Mouse (Mus musculus): Measurements from ENCODE around the gene Slx1b. TPM values are rescaled to one million over a fixed set of nuclear protein-coding genes. Genes with fewer than 3 reads are reported as not detected.

Gene Slx1b
- polyA plus RNA-seq, 1 experiment from 2014 or later, result 10.6 TPM

GRCm38 (mm10) chr7:126725077-126725476 lies 29.5 kb upstream of the Slx1b start:
- Histone ChIP-seq H3K27me3 (ENCODE audit: control insufficient read depth, insufficient read depth, low read length) (no peaks in the 10 kb centered on the region), H3K9ac (replicated peaks; ENCODE audit: low read length) (no peak overlapping the region), H3K4me2 (ENCODE audit: low read length) (no peak overlapping the region), H3K36me3 (ENCODE audit: control insufficient read depth, insufficient read depth, low read length) (no peaks in the 10 kb centered on the region), H3K4me1 (ENCODE audit: control insufficient read depth, insufficient read depth, low read length) (no peaks in the 10 kb centered on the region), H3K9me3 (ENCODE audit: control insufficient read depth, low read length) (no peaks in the 10 kb centered on the region), H3K4me3 (replicated peaks; ENCODE audit: low read depth, low read length) (no peak overlapping the region), H3K27ac (replicated peaks; ENCODE audit: low read depth, low read length) (no peak overlapping the region)
- WGBS, result 77% methylated on average over 3 of the region's 3 CpGs
- no peak for DNase-seq
- no peak for ATAC-seq (ENCODE audit: low FRiP score, low TSS enrichment)

GRCm38 (mm10) chr7:126721635-126722034 lies 26.1 kb upstream of the Slx1b start:
- H3K9me3 ChIP-seq (ENCODE audit: control insufficient read depth, low read length), result no peaks in the 10 kb centered on the region
- no peaks in the 10 kb centered on the region for H3K4me1 ChIP-seq (ENCODE audit: control insufficient read depth, insufficient read depth, low read length)
- no peaks in the 10 kb centered on the region for H3K27me3 ChIP-seq (ENCODE audit: control insufficient read depth, insufficient read depth, low read length)
- H3K36me3 ChIP-seq (ENCODE audit: control insufficient read depth, insufficient read depth, low read length), result no peaks in the 10 kb centered on the region
- WGBS, result 92% methylated on average over 13 of the region's 13 CpGs
- no peak for DNase-seq
- no peak overlapping the region for H3K27ac ChIP-seq (replicated peaks; ENCODE audit: low read depth, low read length)
- no peak overlapping the region for H3K9ac ChIP-seq (replicated peaks; ENCODE audit: low read length)
- H3K4me3 ChIP-seq (replicated peaks; ENCODE audit: low read depth, low read length), result no peak overlapping the region
- no peak overlapping the region for H3K4me2 ChIP-seq (ENCODE audit: low read length)
- no peak for ATAC-seq (ENCODE audit: low FRiP score, low TSS enrichment)

GRCm38 (mm10) chr7:126718787-126719337 lies 23.3 kb upstream of the Slx1b start:
- H3K9ac ChIP-seq (replicated peaks; ENCODE audit: low read length), result no peak overlapping the region
- no peaks in the 10 kb centered on the region for H3K4me1 ChIP-seq (ENCODE audit: control insufficient read depth, insufficient read depth, low read length)
- 98% methylated on average over 5 of the region's 5 CpGs for WGBS
- H3K4me3 ChIP-seq (replicated peaks; ENCODE audit: low read depth, low read length), result no peak overlapping the region
- H3K4me2 ChIP-seq (ENCODE audit: low read length), result no peak overlapping the region
- no peaks in the 10 kb centered on the region for H3K36me3 ChIP-seq (ENCODE audit: control insufficient read depth, insufficient read depth, low read length)
- no peaks in the 10 kb centered on the region for H3K9me3 ChIP-seq (ENCODE audit: control insufficient read depth, low read length)
- ATAC-seq (ENCODE audit: low FRiP score, low TSS enrichment) (no peak), DNase-seq (no peak)
- H3K27ac ChIP-seq (replicated peaks; ENCODE audit: low read depth, low read length), result no peak overlapping the region
- no peaks in the 10 kb centered on the region for H3K27me3 ChIP-seq (ENCODE audit: control insufficient read depth, insufficient read depth, low read length)

- no peaks in the 10 kb centered on the region for H3K27me3 ChIP-seq (ENCODE audit: control insufficient read depth, insufficient read depth, low read length)
- 95% methylated on average over 3 of the region's 3 CpGs for WGBS
- H3K9me3 ChIP-seq (ENCODE audit: control insufficient read depth, low read length), result no peaks in the 10 kb centered on the region
- DNase-seq (no peak), ATAC-seq (ENCODE audit: low FRiP score, low TSS enrichment) (no peak)
- no peak overlapping the region for H3K9ac ChIP-seq (replicated peaks; ENCODE audit: low read length)
- H3K4me1 ChIP-seq (ENCODE audit: control insufficient read depth, insufficient read depth, low read length), result no peaks in the 10 kb centered on the region
- no peak overlapping the region for H3K4me2 ChIP-seq (ENCODE audit: low read length)
- no peak overlapping the region for H3K4me3 ChIP-seq (replicated peaks; ENCODE audit: low read depth, low read length)
- no peaks in the 10 kb centered on the region for H3K36me3 ChIP-seq (ENCODE audit: control insufficient read depth, insufficient read depth, low read length)
- H3K27ac ChIP-seq (replicated peaks; ENCODE audit: low read depth, low read length), result no peak overlapping the region
Measured at GRCm38 (mm10) chr7:126717566-126717965, 22.0 kb upstream of the Slx1b start.

- no peaks in the 10 kb centered on the region for H3K36me3 ChIP-seq (ENCODE audit: control insufficient read depth, insufficient read depth, low read length)
- H3K27ac ChIP-seq (replicated peaks; ENCODE audit: low read depth, low read length), result no peak overlapping the region
- no peak overlapping the region for H3K4me3 ChIP-seq (replicated peaks; ENCODE audit: low read depth, low read length)
- WGBS, result 84% methylated on average over 4 of the region's 4 CpGs
- H3K4me2 ChIP-seq (ENCODE audit: low read length), result no peak overlapping the region
- no peaks in the 10 kb centered on the region for H3K9me3 ChIP-seq (ENCODE audit: control insufficient read depth, low read length)
- H3K4me1 ChIP-seq (ENCODE audit: control insufficient read depth, insufficient read depth, low read length), result no peaks in the 10 kb centered on the region
- no peaks in the 10 kb centered on the region for H3K27me3 ChIP-seq (ENCODE audit: control insufficient read depth, insufficient read depth, low read length)
- DNase-seq (no peak), ATAC-seq (ENCODE audit: low FRiP score, low TSS enrichment) (no peak)
- no peak overlapping the region for H3K9ac ChIP-seq (replicated peaks; ENCODE audit: low read length)
Measured at GRCm38 (mm10) chr7:126715679-126716078, 20.1 kb upstream of the Slx1b start.

- Histone ChIP-seq H3K4me3 (replicated peaks; ENCODE audit: low read depth, low read length) (no peak overlapping the region), H3K36me3 (ENCODE audit: control insufficient read depth, insufficient read depth, low read length) (no peaks in the 10 kb centered on the region), H3K9me3 (ENCODE audit: control insufficient read depth, low read length) (no peaks in the 10 kb centered on the region), H3K9ac (replicated peaks; ENCODE audit: low read length) (no peak overlapping the region), H3K27ac (replicated peaks; ENCODE audit: low read depth, low read length) (no peak overlapping the region), H3K4me1 (ENCODE audit: control insufficient read depth, insufficient read depth, low read length) (no peaks in the 10 kb centered on the region), H3K4me2 (ENCODE audit: low read length) (no peak overlapping the region), H3K27me3 (ENCODE audit: control insufficient read depth, insufficient read depth, low read length) (no peaks in the 10 kb centered on the region)
- 78% methylated on average over 3 of the region's 3 CpGs for WGBS
- no peak for ATAC-seq (ENCODE audit: low FRiP score, low TSS enrichment)
- DNase-seq, result no peak
Measured at GRCm38 (mm10) chr7:126711910-126712309, 16.3 kb upstream of the Slx1b start.

GRCm38 (mm10) chr7:126710266-126710665 lies 14.7 kb upstream of the Slx1b start:
- no peak overlapping the region for H3K9ac ChIP-seq (replicated peaks; ENCODE audit: low read length)
- no peak for ATAC-seq (ENCODE audit: low FRiP score, low TSS enrichment)
- H3K36me3 ChIP-seq (ENCODE audit: control insufficient read depth, insufficient read depth, low read length), result no peaks in the 10 kb centered on the region
- no peak overlapping the region for H3K27ac ChIP-seq (replicated peaks; ENCODE audit: low read depth, low read length)
- H3K4me2 ChIP-seq (ENCODE audit: low read length), result no peak overlapping the region
- H3K4me3 ChIP-seq (replicated peaks; ENCODE audit: low read depth, low read length), result no peak overlapping the region
- WGBS, result 73% methylated on average over 4 of the region's 4 CpGs
- H3K27me3 ChIP-seq (ENCODE audit: control insufficient read depth, insufficient read depth, low read length), result no peaks in the 10 kb centered on the region
- no peak for DNase-seq
- H3K4me1 ChIP-seq (ENCODE audit: control insufficient read depth, insufficient read depth, low read length), result 0 out of 2 replicates have a peak, but pooled peaks cover 2% of the 10 kb centered on the region
- H3K9me3 ChIP-seq (ENCODE audit: control insufficient read depth, low read length), result no peaks in the 10 kb centered on the region

GRCm38 (mm10) chr7:126708175-126708952 lies 12.8 kb upstream of the Slx1b start:
- Histone ChIP-seq H3K27ac (replicated peaks; ENCODE audit: low read depth, low read length) (no peak overlapping the region), H3K9me3 (ENCODE audit: control insufficient read depth, low read length) (no peaks in the 10 kb centered on the region), H3K4me2 (ENCODE audit: low read length) (no peak overlapping the region), H3K36me3 (ENCODE audit: control insufficient read depth, insufficient read depth, low read length) (no peaks in the 10 kb centered on the region), H3K4me1 (ENCODE audit: control insufficient read depth, insufficient read depth, low read length) (peaks cover 10% of the 10 kb centered on the region; the same call in 1 of the 2 replicates), H3K27me3 (ENCODE audit: control insufficient read depth, insufficient read depth, low read length) (no peaks in the 10 kb centered on the region), H3K9ac (replicated peaks; ENCODE audit: low read length) (no peak overlapping the region), H3K4me3 (replicated peaks; ENCODE audit: low read depth, low read length) (no peak overlapping the region)
- 87% methylated on average over 10 of the region's 10 CpGs for WGBS
- DNase-seq, result no peak
- ATAC-seq (ENCODE audit: low FRiP score, low TSS enrichment), result no peak

Data from midbrain, embryonic 14.5 days (tissue).